Mouse (Mus musculus): ENCODE measurements at regions not wholly inside any gene's neighbourhood (a gene's known extent, or its start where the extent isn't known, plus 50 kb on each side); places are given as distances from the start of the nearest gene placed in this dataset.

GRCm38 (mm10) chr1:52330496-52330895 lies 97.5 kb upstream of the Gls start:
- WGBS: 87% methylated on average over 6 of the region's 6 CpGs
- no peaks in the 10 kb centered on the region for H3K4me1 ChIP-seq (ENCODE audit: control insufficient read depth, insufficient read depth, low read length)
- TF ChIP-seq POLR2A (IDR thresholded peaks at IDR 0.05; ENCODE audit: insufficient read depth, low read depth, low read length) (no peak), CTCF (IDR thresholded peaks at IDR 0.05) (no peak), EP300 (IDR thresholded peaks at IDR 0.05; ENCODE audit: insufficient read depth, low read depth, low read length) (no peak)
- no peaks in the 10 kb centered on the region for H3K36me3 ChIP-seq (ENCODE audit: control insufficient read depth, insufficient read depth, low read length)
- no peak overlapping the region for H3K9ac ChIP-seq (ENCODE audit: low read depth, low read length)
- H3K27ac ChIP-seq: no peak overlapping the region
- DNase-seq: no peak
- H3K4me3 ChIP-seq: no peak overlapping the region
- intact Hi-C loops (cut with DNase I): no loop called here
- no peaks in the 10 kb centered on the region for H3K27me3 ChIP-seq (ENCODE audit: control insufficient read depth, insufficient read depth, low read length)
- no peaks in the 10 kb centered on the region for H3K79me2 ChIP-seq (replicated peaks; ENCODE audit: control insufficient read depth, insufficient read depth, low read length)

GRCm38 (mm10) chr1:52328507-52328906 lies 95.5 kb upstream of the Gls start:
- TF ChIP-seq EP300 (IDR thresholded peaks at IDR 0.05; ENCODE audit: insufficient read depth, low read depth, low read length) (no peak), CTCF (IDR thresholded peaks at IDR 0.05) (peak; percentile 39), POLR2A (IDR thresholded peaks at IDR 0.05; ENCODE audit: insufficient read depth, low read depth, low read length) (no peak)
- Histone ChIP-seq H3K27me3 (ENCODE audit: control insufficient read depth, insufficient read depth, low read length) (no peaks in the 10 kb centered on the region), H3K36me3 (ENCODE audit: control insufficient read depth, insufficient read depth, low read length) (no peaks in the 10 kb centered on the region), H3K79me2 (replicated peaks; ENCODE audit: control insufficient read depth, insufficient read depth, low read length) (no peaks in the 10 kb centered on the region), H3K27ac (no peak overlapping the region), H3K4me3 (no peak overlapping the region), H3K9ac (ENCODE audit: low read depth, low read length) (no peak overlapping the region), H3K4me1 (ENCODE audit: control insufficient read depth, insufficient read depth, low read length) (no peaks in the 10 kb centered on the region)
- intact Hi-C loops (cut with DNase I): no loop called here
- no peak for DNase-seq

- WGBS: 90% methylated on average over 2 of the region's 2 CpGs
- intact Hi-C loops (cut with DNase I): no loop called here
- Histone ChIP-seq H3K4me1 (ENCODE audit: control insufficient read depth, insufficient read depth, low read length) (no peaks in the 10 kb centered on the region), H3K27ac (no peak overlapping the region), H3K9ac (ENCODE audit: low read depth, low read length) (no peak overlapping the region), H3K79me2 (replicated peaks; ENCODE audit: control insufficient read depth, insufficient read depth, low read length) (no peaks in the 10 kb centered on the region), H3K36me3 (ENCODE audit: control insufficient read depth, insufficient read depth, low read length) (no peaks in the 10 kb centered on the region), H3K27me3 (ENCODE audit: control insufficient read depth, insufficient read depth, low read length) (no peaks in the 10 kb centered on the region), H3K4me3 (no peak overlapping the region)
- DNase-seq: no peak
- TF ChIP-seq EP300 (IDR thresholded peaks at IDR 0.05; ENCODE audit: insufficient read depth, low read depth, low read length) (no peak), CTCF (IDR thresholded peaks at IDR 0.05) (no peak), POLR2A (IDR thresholded peaks at IDR 0.05; ENCODE audit: insufficient read depth, low read depth, low read length) (no peak)
Observed at GRCm38 (mm10) chr1:52324356-52324755, 91.3 kb upstream of the Gls start.

- Histone ChIP-seq H3K36me3 (ENCODE audit: control insufficient read depth, insufficient read depth, low read length) (no peaks in the 10 kb centered on the region), H3K9ac (ENCODE audit: low read depth, low read length) (no peak overlapping the region), H3K27ac (no peak overlapping the region), H3K79me2 (replicated peaks; ENCODE audit: control insufficient read depth, insufficient read depth, low read length) (no peaks in the 10 kb centered on the region), H3K4me1 (ENCODE audit: control insufficient read depth, insufficient read depth, low read length) (no peaks in the 10 kb centered on the region), H3K27me3 (ENCODE audit: control insufficient read depth, insufficient read depth, low read length) (no peaks in the 10 kb centered on the region), H3K4me3 (no peak overlapping the region)
- intact Hi-C loops (cut with DNase I): no loop called here
- TF ChIP-seq CTCF (IDR thresholded peaks at IDR 0.05) (no peak), EP300 (IDR thresholded peaks at IDR 0.05; ENCODE audit: insufficient read depth, low read depth, low read length) (no peak), POLR2A (IDR thresholded peaks at IDR 0.05; ENCODE audit: insufficient read depth, low read depth, low read length) (no peak)
- 75% methylated on average over 3 of the region's 3 CpGs for WGBS
- DNase-seq: no peak
Observed at GRCm38 (mm10) chr1:52312076-52312633, 79.1 kb upstream of the Gls start.

- intact Hi-C loops (cut with DNase I): no loop called here
Observed at GRCm38 (mm10) chr1:52306892-52307291, 73.9 kb upstream of the Gls start.

GRCm38 (mm10) chr1:52305679-52306632 lies 72.9 kb upstream of the Gls start:
- DNase-seq: no peak
- no peak for TF ChIP-seq CTCF (IDR thresholded peaks at IDR 0.05)
- TF ChIP-seq POLR2A (IDR thresholded peaks at IDR 0.05; ENCODE audit: insufficient read depth, low read depth, low read length): no peak
- TF ChIP-seq EP300 (IDR thresholded peaks at IDR 0.05; ENCODE audit: insufficient read depth, low read depth, low read length): no peak
- no peak overlapping the region for H3K27ac ChIP-seq
- H3K4me3 ChIP-seq: no peak overlapping the region
- H3K79me2 ChIP-seq (replicated peaks; ENCODE audit: control insufficient read depth, insufficient read depth, low read length): no peaks in the 10 kb centered on the region
- H3K36me3 ChIP-seq (ENCODE audit: control insufficient read depth, insufficient read depth, low read length): no peaks in the 10 kb centered on the region
- no peaks in the 10 kb centered on the region for H3K27me3 ChIP-seq (ENCODE audit: control insufficient read depth, insufficient read depth, low read length)
- no peaks in the 10 kb centered on the region; the same call in 1 of the 2 replicates for H3K4me1 ChIP-seq (ENCODE audit: control insufficient read depth, insufficient read depth, low read length)
- 86% methylated on average over 18 of the region's 18 CpGs for WGBS
- H3K9ac ChIP-seq (ENCODE audit: low read depth, low read length): no peak overlapping the region
- intact Hi-C loops (cut with DNase I): no loop called here

More at GRCm38 (mm10) chr1:52306892-52307291, 73.9 kb upstream of the Gls start:
- Histone ChIP-seq H3K4me3 (no peak overlapping the region), H3K27me3 (ENCODE audit: control insufficient read depth, insufficient read depth, low read length) (no peaks in the 10 kb centered on the region), H3K4me1 (ENCODE audit: control insufficient read depth, insufficient read depth, low read length) (no peaks in the 10 kb centered on the region; the same call in 1 of the 2 replicates), H3K36me3 (ENCODE audit: control insufficient read depth, insufficient read depth, low read length) (no peaks in the 10 kb centered on the region), H3K79me2 (replicated peaks; ENCODE audit: control insufficient read depth, insufficient read depth, low read length) (no peaks in the 10 kb centered on the region), H3K9ac (ENCODE audit: low read depth, low read length) (no peak overlapping the region), H3K27ac (no peak overlapping the region)
- TF ChIP-seq CTCF (IDR thresholded peaks at IDR 0.05) (peak; percentile 51), POLR2A (IDR thresholded peaks at IDR 0.05; ENCODE audit: insufficient read depth, low read depth, low read length) (no peak), EP300 (IDR thresholded peaks at IDR 0.05; ENCODE audit: insufficient read depth, low read depth, low read length) (no peak)
- DNase-seq: no peak
- 67% methylated on average over 6 of the region's 6 CpGs for WGBS

Data from heart, adult 2 months (tissue).